ENCODE assay signal across 10 mouse cellular contexts in the genomic region with DNA sequence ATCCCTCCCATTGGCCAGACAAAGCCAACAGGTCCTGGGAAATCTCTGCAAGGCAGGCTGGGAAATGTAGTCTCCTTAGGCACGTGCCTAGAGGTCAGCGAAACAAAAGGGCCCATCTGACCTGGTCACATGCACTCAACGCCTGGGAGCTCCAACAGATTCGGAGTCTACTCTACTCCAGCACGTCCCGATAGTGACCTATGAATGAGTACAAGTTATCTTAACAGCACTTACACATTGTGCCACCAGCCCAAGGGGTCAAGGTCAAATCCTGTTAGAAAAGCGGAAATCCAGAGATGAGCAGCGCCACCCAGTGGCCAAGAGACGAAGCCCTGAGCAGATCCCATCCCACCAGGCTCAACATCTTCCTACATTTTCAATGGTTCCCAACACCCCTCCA.
DNase-seq lines count a peak whose midpoint lies in the region; ATAC-seq lines count a peak whose summit lies in the region.
"Had no signal": no experiment of that assay in that cellular context is flagged by ENCODE, and none has a peak within 500 bp of the region (broad histone marks: within the 10 kb centered on the region; RNA-seq: fewer than 3 reads in every experiment).

No protein-coding gene starts in this region.

- DNase-seq in cerebellum, postnatal 14 days = peak; percentile 18 to 47
- no peak for DNase-seq in cerebellum, adult 9-10 months
- DNase-seq in left cerebral cortex, adult 11 months (ENCODE audit: low spot score) = peak; percentile 15
- no peak for DNase-seq in left cerebral cortex, postnatal 10 days (ENCODE audit: extremely low spot score in 1 of 2, low spot score in 2 of 2)
- DNase-seq in embryo, embryonic 11 days = peak; percentile 64
- DNase-seq in urinary bladder, postnatal 14 days (ENCODE audit: low spot score) = no peak
- DNase-seq in ovary, adult 18-20 months (ENCODE audit: low spot score) = no peak
- DNase-seq: cerebellum, adult 11 months; gastrocnemius, postnatal 25 days had no signal

- intact Hi-C loops in left cerebral cortex, postnatal 10 days (cut with DNase I) = no loop called here

- H3K9ac ChIP-seq in neural tube, embryonic 12.5 days = no peak overlapping the region

- WGBS in neural tube, embryonic 12.5 days = 45% methylated on average over 9 of the region's 9 CpGs

- H3K4me2 ChIP-seq in neural tube, embryonic 12.5 days (replicated peaks) = no peak overlapping the region

- no peaks in the 10 kb centered on the region for H3K9me3 ChIP-seq in neural tube, embryonic 12.5 days

- H3K4me1 ChIP-seq in neural tube, embryonic 12.5 days = no peaks in the 10 kb centered on the region

- no peaks in the 10 kb centered on the region for H3K27me3 ChIP-seq in neural tube, embryonic 12.5 days (replicated peaks)

- H3K4me3 ChIP-seq in neural tube, embryonic 12.5 days = no peak overlapping the region

- H3K27ac ChIP-seq in neural tube, embryonic 12.5 days = no peak overlapping the region

- peak; percentile 37; the same call in 1 of the 2 replicates for ATAC-seq in neural tube, embryonic 12.5 days (ENCODE audit: low FRiP score, low read depth)

- H3K36me3 ChIP-seq in neural tube, embryonic 12.5 days = no peaks in the 10 kb centered on the region

Comparison
In these comparisons a context has a peak if more than half of its experiments do, and no peak if none do; other contexts are left out.
1. DNase-seq: peak in cerebellum, postnatal 14 days (2 of 2), left cerebral cortex, adult 11 months (single experiment) and embryo, embryonic 11 days (single experiment); none in cerebellum, adult 9-10 months (single experiment), left cerebral cortex, postnatal 10 days (0 of 2), urinary bladder, postnatal 14 days (single experiment) and ovary, adult 18-20 months (single experiment).